Mouse (Mus musculus): ENCODE results near the gene Nudt9.

GRCm38 (mm10) chr5:104059628-104060027 is 13.5 kb downstream of the Nudt9 start:
- TF ChIP-seq CTCF (IDR thresholded peaks at IDR 0.05): no peak
- TF ChIP-seq EP300 (IDR thresholded peaks at IDR 0.05): no peak
